In the genomic region with DNA sequence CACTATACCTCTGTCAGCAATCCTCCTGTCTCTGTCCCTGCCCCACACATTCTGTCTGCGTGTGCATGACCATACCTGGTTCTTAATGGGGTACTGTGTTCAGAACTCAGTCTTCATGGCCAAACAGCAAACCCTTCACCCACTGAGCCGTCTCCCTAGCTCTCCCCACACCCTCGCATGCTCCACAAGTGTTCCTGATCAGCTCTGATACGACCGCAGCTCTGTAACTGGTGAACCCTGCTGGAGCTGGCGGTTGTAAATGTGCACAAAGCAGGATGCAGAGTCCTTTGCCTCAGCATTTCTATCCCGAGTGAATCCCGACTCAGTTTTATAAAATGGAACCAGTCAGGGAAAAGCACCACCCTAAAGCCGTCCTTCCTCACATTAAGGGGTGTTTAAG, we compare ENCODE assay signal across 23 mouse cellular contexts. TPM values are rescaled to one million over a fixed set of nuclear protein-coding genes. Genes with fewer than 3 reads are reported as not detected.
"Had no signal": no experiment of that assay in that cellular context is flagged by ENCODE, and none has a peak within 500 bp of the region (broad histone marks: within the 10 kb centered on the region; RNA-seq: fewer than 3 reads in every experiment).

No protein-coding gene starts in this region.

- H3K27ac ChIP-seq: neural tube, embryonic 13.5 days; neural tube, embryonic 15.5 days; stomach, embryonic 15.5 days; stomach, postnatal 0 days had no signal

- H3K36me3 ChIP-seq: stomach, embryonic 15.5 days had no signal

- H3K4me3 ChIP-seq: neural tube, embryonic 13.5 days; neural tube, embryonic 15.5 days; stomach, embryonic 15.5 days had no signal

- H3K4me2 ChIP-seq: neural tube, embryonic 13.5 days; neural tube, embryonic 15.5 days; stomach, embryonic 15.5 days had no signal

- H3K27me3 ChIP-seq: neural tube, embryonic 13.5 days; stomach, embryonic 15.5 days had no signal

- H3K4me1 ChIP-seq: neural tube, embryonic 13.5 days; neural tube, embryonic 15.5 days; stomach, embryonic 15.5 days had no signal

- H3K9me3 ChIP-seq: neural tube, embryonic 13.5 days; neural tube, embryonic 15.5 days; stomach, embryonic 15.5 days had no signal

- DNase-seq: retina, postnatal 1 day; right cerebral cortex, adult 18-20 months; right cerebral cortex, postnatal 14 days; right cerebral cortex, postnatal 25 days; right cerebral cortex, postnatal 4 days; spleen, adult 18-20 months; thymus, adult 18-20 months; thymus, adult 2 months; thymus, postnatal 14 days; thymus, postnatal 25 days; thymus, postnatal 36 days; thymus, postnatal 4 days had no signal

- H3K9ac ChIP-seq: neural tube, embryonic 13.5 days; neural tube, embryonic 15.5 days; stomach, embryonic 15.5 days had no signal

RNA-seq across cellular contexts. Expression of a gene that starts 6.3 kb away (rescaled TPM):
- total RNA-seq: neutrophil, adult 5-6 weeks had no signal
- polyA plus RNA-seq: neural tube, embryonic 14.5 days; spleen, adult 2 months; urinary bladder, adult 2 months had no signal

RNA-seq across cellular contexts. Expression of a gene that starts 9.9 kb away (rescaled TPM):
- total RNA-seq: neutrophil, adult 5-6 weeks had no signal

RNA-seq across cellular contexts. Expression of a gene that starts 15.5 kb away (rescaled TPM):
- total RNA-seq: neutrophil, adult 5-6 weeks had no signal
- polyA plus RNA-seq: neural tube, embryonic 13.5 days; neural tube, embryonic 15.5 days; small intestine, adult 2 months; spleen, adult 2 months; stomach, embryonic 15.5 days; stomach, embryonic 16.5 days; stomach, postnatal 0 days; thymus, adult 2 months; thymus, postnatal 0 days; urinary bladder, adult 2 months had no signal
